Mouse (Mus musculus) MEL-GATA-1-ER (cell line): ENCODE data around the gene Arap1.

Source experiments
- DNase-seq: peaks from one replicate; pipeline ENCODE4 v3.0.0-alpha.2; 2012; ENCODE audit warnings: low read depth; ENCODE audit errors: extremely low read depth

Gene Arap1

DNA sequence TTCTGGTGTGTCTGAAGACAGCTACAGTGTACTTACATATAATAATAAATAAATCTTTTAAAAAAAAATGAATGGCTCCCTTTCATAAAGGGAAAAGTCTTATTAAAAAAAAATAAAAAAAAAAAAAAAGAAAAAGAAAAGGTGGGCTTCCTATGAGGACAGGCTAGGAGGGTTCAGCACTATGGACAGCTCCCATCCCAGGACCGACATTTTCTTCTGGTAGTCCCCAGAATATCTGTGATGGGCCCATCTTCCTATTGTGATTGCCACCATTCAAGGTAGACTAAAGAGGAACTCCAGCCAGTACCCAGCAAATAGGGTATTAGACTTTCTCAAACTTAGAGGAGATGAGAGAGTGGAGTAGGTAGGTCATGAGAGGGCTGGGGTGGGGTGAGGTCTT is 90.0 kb downstream of the Arap1 start:
- no peak for DNase-seq

DNA sequence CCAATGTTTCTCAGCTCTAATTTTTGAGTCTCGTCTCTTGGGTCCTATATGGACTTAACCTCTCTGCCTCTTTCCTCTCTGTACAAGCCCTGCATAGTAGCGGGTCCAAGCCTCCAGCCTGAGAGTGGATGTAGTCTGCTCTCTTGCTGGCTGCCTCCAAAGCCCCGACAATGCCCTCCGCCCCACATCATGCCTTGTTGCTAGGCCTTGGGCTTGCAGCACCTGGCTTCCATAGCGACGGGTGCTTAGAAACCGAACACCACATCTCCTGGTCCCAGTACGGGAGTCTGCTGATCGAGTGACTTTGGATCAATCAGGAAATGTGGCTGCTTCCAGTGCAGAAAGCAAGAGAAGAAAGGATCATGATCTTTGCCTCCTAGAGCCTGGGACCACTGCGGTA is 95.2 kb downstream of the Arap1 start:
- no peak for DNase-seq

DNA sequence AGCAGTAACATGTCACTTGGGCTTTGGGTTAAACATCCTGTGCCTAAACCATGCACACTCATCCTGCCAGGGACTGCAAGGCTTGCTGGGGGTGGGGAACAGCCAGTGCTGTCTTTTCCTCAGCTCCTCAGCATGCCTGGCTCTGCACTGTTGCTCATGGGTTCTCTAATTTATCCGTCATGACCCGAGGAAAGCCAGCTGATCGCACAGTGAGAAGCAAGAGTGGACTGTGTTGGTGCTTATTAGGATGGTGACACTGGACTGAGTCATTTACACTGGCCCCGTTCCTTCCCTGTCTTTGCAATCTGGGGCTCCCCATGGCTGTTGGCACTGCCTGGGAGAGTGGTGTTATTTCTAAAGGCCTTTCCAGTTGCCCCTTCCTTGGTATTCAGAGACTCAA is 96.3 kb downstream of the Arap1 start:
- no peak for DNase-seq

DNA sequence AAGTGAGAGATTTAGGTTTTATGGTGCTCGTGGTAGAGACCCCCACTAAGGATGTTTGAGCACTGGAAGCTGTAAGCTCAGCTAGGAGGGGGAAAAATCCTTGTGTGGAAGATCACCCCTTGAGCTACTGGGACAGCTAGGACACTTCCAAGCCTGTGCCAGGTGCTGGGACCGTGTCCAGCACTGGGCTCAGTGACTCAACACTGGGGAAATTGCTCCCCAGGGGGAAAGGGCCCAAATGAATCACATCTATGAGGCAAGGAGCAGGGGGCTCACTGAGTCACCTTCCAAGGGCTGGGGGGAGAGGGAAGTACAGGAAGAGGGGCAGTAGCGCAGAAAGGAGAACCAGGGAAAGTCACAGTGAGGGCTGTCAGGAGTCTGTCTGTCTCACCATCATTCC is 102.0 kb downstream of the Arap1 start:
- no peak for DNase-seq

DNA sequence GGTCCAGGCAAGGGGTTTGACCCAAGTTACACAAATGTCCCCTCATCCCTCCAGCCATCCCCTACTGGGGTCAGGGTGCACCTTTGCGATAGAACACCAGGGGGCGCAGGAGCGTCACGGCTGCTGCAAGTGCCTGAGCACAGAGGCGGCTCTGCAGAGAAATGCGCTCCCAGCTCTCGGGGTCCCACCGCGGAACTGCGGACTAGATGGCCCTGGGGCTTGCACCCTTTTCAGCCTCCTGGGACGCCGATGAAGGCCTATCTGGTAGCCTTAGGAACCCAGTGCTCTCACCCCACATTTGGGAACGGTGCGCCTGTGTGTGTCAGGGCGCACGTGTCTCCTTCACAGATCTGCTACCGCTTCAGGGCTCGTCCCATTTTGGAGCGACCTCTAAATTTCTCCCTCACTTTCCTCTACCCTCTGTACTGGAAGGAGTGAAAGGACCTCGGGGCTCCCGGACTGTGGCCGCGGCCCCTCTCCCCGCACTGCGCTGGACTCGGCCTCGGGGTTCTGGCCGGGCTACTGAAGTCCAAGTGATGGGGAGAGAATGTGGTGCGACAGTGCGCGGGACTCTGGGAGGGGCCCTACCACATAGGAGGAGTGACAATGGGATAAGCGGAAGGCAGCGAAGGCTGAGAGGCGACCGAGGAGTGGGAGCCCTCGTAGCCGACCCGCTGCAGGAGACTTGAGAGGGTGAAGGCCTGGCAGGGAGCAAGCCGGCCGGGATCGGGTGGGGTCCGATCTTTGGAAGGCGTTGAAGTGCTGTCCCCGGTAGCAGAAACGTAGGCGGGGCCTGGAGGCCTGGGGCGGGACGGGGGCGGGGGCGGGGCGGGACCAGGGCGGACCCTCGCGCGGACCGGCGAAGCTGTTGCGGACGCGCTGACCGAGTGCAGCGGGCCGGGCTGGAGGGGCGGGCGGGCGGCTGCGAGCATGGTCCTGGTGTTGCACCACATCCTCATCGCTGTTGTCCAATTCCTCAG is 102.8 kb downstream of the Arap1 start:
- DNase-seq, result peak; percentile 52

DNA sequence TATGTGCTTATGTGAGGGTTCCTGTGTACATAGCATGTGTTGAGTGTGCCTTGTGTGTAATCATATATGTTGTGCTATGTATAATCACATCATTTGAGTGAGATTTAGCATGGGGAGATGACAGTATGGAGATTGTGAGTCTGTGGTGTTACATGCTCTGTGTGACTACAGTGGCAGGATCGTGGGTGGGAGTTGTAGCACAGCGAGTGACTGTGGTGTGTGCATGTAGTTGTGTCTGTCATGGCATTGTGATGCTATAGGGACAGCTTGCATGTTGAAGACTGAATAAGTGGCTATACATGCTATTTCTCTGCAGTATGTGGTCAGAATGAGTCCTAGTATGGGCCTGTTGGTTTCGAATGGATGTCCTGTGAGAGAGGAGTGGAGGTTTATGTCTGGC is 104.8 kb downstream of the Arap1 start:
- no peak for DNase-seq

DNA sequence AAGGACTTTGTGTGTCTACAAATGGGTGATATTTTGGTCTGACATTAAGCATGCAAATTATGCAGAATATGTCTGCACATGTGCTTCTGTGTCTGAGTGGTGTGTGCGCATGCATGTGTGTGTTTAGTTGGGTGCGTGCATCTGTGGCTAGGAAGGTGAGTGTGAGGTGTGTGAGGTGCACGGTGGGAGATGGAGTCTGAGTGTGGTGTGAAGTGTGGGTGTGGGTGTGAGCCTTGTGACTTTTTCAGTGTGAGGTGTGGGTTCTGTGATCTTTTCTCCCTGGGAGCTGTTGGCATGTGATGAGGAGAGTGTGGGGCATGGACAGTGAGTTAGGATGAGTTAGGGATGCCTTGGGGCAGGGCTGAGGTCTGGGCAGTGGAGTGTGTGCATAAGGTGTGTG is 105.4 kb downstream of the Arap1 start:
- DNase-seq, result no peak

DNA sequence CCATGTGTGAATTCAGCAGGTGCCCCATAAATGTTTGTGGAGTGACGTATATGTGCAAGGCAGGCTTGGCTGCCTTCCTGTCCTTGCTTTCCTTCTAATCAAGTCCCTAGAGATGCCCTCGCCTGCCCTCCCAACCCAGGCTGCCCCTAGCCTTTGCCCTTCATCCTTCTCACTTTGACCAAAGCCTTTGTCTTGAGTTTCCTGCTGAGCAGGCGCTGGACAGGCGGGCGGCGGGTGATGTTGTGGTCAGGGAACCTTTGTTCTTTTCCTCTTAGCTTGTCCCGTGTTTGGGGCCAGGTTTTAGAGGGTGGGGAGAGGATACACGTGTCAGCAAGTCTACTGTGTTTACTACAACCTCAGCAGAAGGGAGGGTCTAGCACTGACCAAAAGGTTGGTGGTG is 105.9 kb downstream of the Arap1 start:
- no peak for DNase-seq

DNA sequence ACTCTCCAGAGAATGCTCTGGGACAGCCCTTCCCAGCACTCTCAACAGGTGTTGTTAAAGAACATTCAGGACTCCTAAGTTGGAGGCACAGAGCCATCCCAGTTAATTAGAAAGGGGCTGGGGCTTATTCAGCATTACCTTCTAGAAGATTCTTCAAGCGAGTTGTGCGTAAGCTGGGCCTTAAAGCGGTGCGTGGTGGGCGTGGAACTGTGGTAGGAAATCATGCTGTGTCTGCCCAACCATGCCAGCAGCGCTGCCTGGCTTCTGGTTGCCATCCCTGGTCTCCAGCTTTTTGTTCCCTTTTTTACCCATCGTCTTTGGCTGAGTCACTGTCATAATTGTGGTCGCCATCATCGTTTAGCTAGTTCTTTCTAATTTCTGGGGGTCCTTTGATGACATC is 106.6 kb downstream of the Arap1 start:
- no peak for DNase-seq

DNA sequence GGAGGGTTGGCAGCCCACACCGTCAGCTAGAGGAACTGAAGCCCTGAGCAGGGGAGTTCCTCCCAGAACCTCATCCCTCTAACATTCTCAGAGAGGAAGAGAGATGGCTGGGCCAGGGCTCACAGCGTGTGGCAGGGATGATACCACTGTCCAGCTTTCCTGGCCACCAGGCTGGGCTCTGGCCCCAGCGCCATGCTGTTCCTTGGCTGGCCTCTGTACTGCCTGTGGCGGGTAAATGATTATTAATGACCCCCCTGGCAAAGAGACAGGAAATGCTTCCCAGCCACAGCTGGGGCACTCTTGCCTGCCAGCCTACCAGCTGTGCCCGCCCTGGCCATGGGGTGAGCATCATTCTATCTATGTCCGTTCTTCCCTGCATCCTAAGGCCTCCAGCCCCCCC is 107.3 kb downstream of the Arap1 start:
- no peak for DNase-seq

DNA sequence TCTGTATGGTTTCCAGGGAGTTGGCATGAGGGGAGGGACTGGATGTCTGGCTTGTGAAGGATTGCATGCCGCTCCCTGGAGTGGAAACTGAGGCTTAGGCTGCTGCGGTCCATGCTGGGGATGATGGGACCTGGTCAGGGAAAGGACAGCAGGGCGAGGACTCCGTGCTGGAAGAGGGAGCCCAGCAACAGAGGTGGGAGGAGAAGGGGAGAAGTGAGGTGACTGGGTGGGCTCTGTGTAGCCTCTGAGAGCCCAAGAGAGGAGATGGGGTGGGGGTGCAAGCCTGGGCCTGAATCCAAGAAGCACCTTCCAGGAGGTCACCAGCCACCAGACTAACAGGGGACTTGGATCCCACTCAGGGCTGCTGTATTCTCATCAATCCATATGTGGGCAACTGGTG is 108.5 kb downstream of the Arap1 start:
- DNase-seq, result no peak

DNA sequence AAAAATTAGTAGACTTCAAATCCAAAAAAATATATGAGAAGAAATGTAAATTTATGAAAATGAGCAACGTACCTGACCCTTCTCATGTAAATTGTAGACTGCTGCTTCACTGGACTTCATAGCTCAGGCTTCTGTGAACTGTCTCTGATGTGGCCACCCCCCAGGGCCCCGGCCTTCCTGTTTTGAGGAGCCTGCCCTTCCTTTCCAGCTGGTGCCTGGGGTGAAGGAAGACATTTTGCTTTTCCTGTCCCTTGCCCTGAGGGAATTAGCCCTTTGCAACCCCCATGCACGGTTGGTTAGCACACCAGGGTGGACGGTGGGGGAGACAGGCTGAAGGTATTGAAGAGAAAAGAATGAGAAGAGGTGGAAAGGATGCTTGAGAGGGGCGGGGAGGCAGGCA is 108.9 kb downstream of the Arap1 start:
- no peak for DNase-seq

DNA sequence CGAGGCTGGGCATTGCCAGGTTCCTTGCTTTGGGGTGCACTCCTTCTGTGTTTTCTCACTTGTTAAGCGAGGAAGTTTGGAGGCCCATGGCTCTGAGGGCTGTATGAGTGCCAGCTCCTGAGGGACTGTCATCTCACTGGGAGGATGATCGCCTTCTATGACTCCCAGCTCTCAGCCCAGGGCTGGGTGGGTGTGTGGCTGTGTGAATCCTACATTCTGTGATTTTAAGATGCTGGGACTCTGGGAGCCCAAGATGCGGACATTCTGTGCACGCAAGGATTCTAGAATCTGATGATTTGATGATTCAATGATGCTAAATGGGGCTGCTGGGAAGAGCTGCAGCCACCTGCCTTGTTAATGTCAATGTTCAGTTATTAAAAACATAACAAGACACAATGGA is 109.4 kb downstream of the Arap1 start:
- no peak for DNase-seq

DNA sequence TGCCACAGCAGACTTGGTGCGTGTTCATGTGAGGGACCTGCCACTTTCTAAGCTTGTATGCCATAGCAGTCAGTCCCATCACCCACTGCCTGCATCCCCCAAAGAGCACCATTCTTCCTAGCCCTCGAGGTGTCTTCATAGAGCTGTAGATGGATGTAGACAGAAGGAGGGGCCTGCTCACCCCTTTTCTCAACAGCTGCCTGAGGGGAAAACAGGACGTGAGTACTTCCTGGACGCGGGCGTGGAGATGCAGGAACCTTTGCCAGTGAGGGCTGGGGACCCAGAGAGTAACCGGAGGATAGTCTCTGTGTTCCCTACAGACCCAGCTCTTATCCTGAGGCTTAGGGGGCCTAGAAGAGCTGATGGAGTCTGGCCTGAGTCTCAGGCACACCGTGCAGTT is 109.9 kb downstream of the Arap1 start:
- DNase-seq, result no peak

DNA sequence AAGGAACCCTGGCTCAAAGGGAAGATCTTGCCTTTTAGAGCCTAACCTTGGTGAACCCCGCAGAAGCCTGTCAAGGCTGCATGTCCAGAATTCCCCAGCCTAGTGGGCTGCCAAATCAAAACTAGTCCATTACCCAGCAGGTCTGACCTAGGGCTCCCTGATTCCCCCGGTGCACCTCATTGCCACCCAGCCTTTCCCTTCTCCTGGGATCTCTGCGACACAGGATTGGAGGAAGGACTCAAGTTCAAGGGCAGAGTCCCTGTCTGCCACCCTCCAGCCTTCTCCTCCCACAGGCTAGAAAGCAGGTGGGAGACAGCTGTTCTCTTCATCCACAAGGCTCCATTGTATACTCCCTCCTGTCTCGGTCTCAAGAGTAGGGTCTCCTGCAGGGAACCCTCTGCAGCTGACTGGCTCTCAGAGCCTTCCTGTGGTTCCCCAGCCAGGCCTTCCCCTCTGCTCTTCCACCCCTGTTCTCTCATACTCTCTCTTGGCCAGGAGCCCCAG is 110.5 kb downstream of the Arap1 start:
- no peak for DNase-seq

DNA sequence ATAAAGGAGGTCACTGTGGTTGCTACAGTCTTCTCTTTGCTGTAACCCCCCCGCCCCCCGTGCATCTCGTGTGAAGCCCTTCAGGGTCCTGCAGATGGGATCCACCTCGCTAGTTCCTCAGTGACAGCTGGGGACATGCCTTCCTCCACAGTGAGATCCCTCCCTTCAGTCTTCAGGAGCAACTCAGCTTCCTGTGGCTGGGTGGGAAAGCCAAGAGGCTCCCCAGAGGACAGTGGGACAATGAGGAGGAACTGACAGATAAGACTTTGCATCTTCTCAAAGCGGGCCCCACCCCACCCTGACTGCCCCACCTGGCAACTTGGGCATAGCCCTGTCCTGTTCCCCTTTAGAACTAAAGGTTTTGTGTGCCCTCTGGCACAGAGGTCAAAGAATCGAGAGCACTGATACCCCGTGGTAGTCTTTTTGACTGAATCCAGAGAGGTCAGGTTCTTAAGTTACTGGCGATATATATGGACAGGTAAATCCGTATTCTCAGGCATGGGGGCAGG is 111.5 kb downstream of the Arap1 start:
- DNase-seq, result no peak

DNA sequence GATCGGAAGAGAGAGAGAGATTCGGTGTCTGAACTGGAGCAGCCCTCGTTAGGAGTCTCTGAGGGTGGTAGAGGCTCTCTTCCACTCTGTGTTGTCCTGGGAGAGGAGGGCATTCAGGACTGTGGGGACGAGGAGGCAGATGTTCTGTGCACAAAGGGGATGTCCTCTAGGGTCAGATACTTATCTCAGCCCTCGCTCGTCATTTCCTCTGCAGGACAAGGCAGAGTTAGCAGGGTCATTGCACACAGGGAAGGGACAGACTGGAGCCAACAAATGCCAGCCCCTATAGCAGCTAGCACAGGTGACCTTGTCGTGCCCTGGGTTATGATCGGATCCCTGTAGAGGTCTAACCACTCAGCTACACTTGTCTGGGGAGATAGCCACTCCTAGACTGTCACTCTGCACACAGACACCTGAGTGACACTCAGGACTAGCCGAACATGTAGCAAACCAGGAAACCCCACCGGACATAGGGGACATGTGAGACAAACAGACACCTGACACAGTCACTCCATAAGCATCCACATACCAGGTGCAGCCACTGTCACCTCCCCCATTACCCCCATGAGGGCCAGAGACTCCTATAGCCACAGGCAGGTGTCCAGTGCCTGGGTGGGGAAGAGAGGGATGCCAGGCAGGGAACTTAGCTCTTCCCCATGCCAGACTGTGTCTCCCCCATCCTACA is 112.2 kb downstream of the Arap1 start:
- no peak for DNase-seq

DNA sequence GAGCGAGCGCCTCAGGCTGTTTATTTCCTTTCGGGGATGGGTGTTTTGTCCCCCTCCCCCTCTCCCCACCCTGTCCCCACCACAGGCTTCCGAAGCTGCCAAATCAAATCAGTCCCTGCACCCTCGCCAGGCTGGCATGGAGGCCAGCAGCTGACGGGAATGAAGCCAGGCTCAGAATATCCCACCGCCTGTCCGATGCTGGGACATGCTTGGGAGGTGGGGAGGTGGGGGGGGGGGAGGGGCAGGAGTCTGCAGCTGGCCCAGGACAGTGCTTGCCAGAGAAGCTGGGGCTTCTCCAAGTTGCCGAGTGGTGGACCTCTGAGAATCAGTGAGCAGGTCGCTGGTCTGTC is 112.7 kb downstream of the Arap1 start:
- DNase-seq, result no peak

DNA sequence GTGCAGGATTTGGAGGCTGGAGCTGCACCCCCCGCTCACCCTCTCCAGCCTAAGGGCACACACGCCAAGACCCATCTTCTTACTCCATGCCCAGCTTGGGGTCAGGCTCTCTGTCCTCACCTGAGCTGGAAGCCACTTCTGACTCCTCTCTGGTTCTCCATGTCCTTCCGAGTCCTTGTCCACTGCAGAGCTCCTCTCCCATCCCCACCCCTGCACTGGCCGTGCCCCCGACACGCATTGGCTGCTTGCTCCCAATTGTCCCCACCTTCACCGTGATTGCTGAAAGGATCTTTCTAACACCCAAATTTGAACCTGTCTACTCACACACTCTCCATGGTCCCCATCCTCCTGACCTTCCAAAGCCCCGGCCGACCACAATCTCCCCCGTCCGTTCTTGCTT is 113.7 kb downstream of the Arap1 start:
- DNase-seq, result no peak
